Mouse (Mus musculus): ENCODE measurements around the gene Atl3. TPM values are rescaled to one million over a fixed set of nuclear protein-coding genes. Genes with fewer than 3 reads are reported as not detected.
A peak's percentile ranks its signal among the peaks of the same experiment; 100 is the strongest.

The Atl3 gene
- polyA plus RNA-seq, 1 experiment = 15.3 TPM

- no peaks in the 10 kb centered on the region for H3K4me1 ChIP-seq (replicated peaks; ENCODE audit: control insufficient read depth, insufficient read depth, low read length)
- H3K27me3 ChIP-seq (ENCODE audit: control insufficient read depth, insufficient read depth, low read length) = no peaks in the 10 kb centered on the region
- H3K36me3 ChIP-seq (ENCODE audit: control insufficient read depth, insufficient read depth, low read length) = peaks cover 50% of the 10 kb centered on the region
- no peak overlapping the region for H3K27ac ChIP-seq (ENCODE audit: control insufficient read depth, insufficient read depth, low read length)
- peak; percentile 64 for DNase-seq
- WGBS = 78% methylated on average over 7 of the region's 7 CpGs
- TF ChIP-seq CTCF (IDR thresholded peaks at IDR 0.05; ENCODE audit: borderline replicate concordance, control insufficient read depth, extremely low read depth, insufficient read depth, low read length, poor library complexity) (no peak), POLR2A (IDR thresholded peaks at IDR 0.05; ENCODE audit: control insufficient read depth, extremely low read depth, insufficient read depth, low read length, poor library complexity) (no peak)
- no peak overlapping the region for H3K4me3 ChIP-seq (ENCODE audit: control insufficient read depth, insufficient read depth, low read length)
Measured at GRCm38 (mm10) chr19:7528639-7529428, 35.0 kb downstream of the Atl3 start.

- peaks cover 37% of the 10 kb centered on the region for H3K36me3 ChIP-seq (ENCODE audit: control insufficient read depth, insufficient read depth, low read length)
- TF ChIP-seq CTCF (IDR thresholded peaks at IDR 0.05; ENCODE audit: borderline replicate concordance, control insufficient read depth, extremely low read depth, insufficient read depth, low read length, poor library complexity) (no peak), POLR2A (IDR thresholded peaks at IDR 0.05; ENCODE audit: control insufficient read depth, extremely low read depth, insufficient read depth, low read length, poor library complexity) (no peak)
- no peaks in the 10 kb centered on the region for H3K27me3 ChIP-seq (ENCODE audit: control insufficient read depth, insufficient read depth, low read length)
- DNase-seq = no peak
- no peak overlapping the region for H3K4me3 ChIP-seq (ENCODE audit: control insufficient read depth, insufficient read depth, low read length)
- no peak overlapping the region for H3K27ac ChIP-seq (ENCODE audit: control insufficient read depth, insufficient read depth, low read length)
- WGBS = 96% methylated on average over 5 of the region's 5 CpGs
- H3K4me1 ChIP-seq (replicated peaks; ENCODE audit: control insufficient read depth, insufficient read depth, low read length) = no peaks in the 10 kb centered on the region
Measured at GRCm38 (mm10) chr19:7531906-7532305, 38.1 kb downstream of the Atl3 start.

GRCm38 (mm10) chr19:7533891-7534290 is 40.1 kb downstream of the Atl3 start:
- Histone ChIP-seq H3K4me1 (replicated peaks; ENCODE audit: control insufficient read depth, insufficient read depth, low read length) (no peaks in the 10 kb centered on the region), H3K27ac (ENCODE audit: control insufficient read depth, insufficient read depth, low read length) (no peak overlapping the region), H3K36me3 (ENCODE audit: control insufficient read depth, insufficient read depth, low read length) (peaks cover 37% of the 10 kb centered on the region), H3K4me3 (ENCODE audit: control insufficient read depth, insufficient read depth, low read length) (no peak overlapping the region), H3K27me3 (ENCODE audit: control insufficient read depth, insufficient read depth, low read length) (no peaks in the 10 kb centered on the region)
- no peak for TF ChIP-seq CTCF (IDR thresholded peaks at IDR 0.05; ENCODE audit: borderline replicate concordance, control insufficient read depth, extremely low read depth, insufficient read depth, low read length, poor library complexity)
- TF ChIP-seq POLR2A (IDR thresholded peaks at IDR 0.05; ENCODE audit: control insufficient read depth, extremely low read depth, insufficient read depth, low read length, poor library complexity) = no peak
- WGBS = 97% methylated on average over 5 of the region's 5 CpGs
- no peak for DNase-seq

- TF ChIP-seq CTCF (IDR thresholded peaks at IDR 0.05; ENCODE audit: borderline replicate concordance, control insufficient read depth, extremely low read depth, insufficient read depth, low read length, poor library complexity) (no peak), POLR2A (IDR thresholded peaks at IDR 0.05; ENCODE audit: control insufficient read depth, extremely low read depth, insufficient read depth, low read length, poor library complexity) (no peak)
- Histone ChIP-seq H3K27me3 (ENCODE audit: control insufficient read depth, insufficient read depth, low read length) (no peaks in the 10 kb centered on the region), H3K27ac (ENCODE audit: control insufficient read depth, insufficient read depth, low read length) (no peak overlapping the region), H3K4me1 (replicated peaks; ENCODE audit: control insufficient read depth, insufficient read depth, low read length) (no peaks in the 10 kb centered on the region), H3K36me3 (ENCODE audit: control insufficient read depth, insufficient read depth, low read length) (no peaks in the 10 kb centered on the region), H3K4me3 (ENCODE audit: control insufficient read depth, insufficient read depth, low read length) (no peak overlapping the region)
- DNase-seq = no peak
- WGBS = 96% methylated on average over 3 of the region's 3 CpGs
Measured at GRCm38 (mm10) chr19:7548924-7549323, 55.1 kb downstream of the Atl3 start.

GRCm38 (mm10) chr19:7551550-7552300 is 57.9 kb downstream of the Atl3 start:
- no peaks in the 10 kb centered on the region for H3K36me3 ChIP-seq (ENCODE audit: control insufficient read depth, insufficient read depth, low read length)
- WGBS = 92% methylated on average over 4 of the region's 4 CpGs
- TF ChIP-seq CTCF (IDR thresholded peaks at IDR 0.05; ENCODE audit: borderline replicate concordance, control insufficient read depth, extremely low read depth, insufficient read depth, low read length, poor library complexity) = no peak
- no peak for TF ChIP-seq POLR2A (IDR thresholded peaks at IDR 0.05; ENCODE audit: control insufficient read depth, extremely low read depth, insufficient read depth, low read length, poor library complexity)
- H3K27ac ChIP-seq (ENCODE audit: control insufficient read depth, insufficient read depth, low read length) = no peak overlapping the region
- H3K4me3 ChIP-seq (ENCODE audit: control insufficient read depth, insufficient read depth, low read length) = no peak overlapping the region
- H3K4me1 ChIP-seq (replicated peaks; ENCODE audit: control insufficient read depth, insufficient read depth, low read length) = no peaks in the 10 kb centered on the region
- no peak for DNase-seq
- no peaks in the 10 kb centered on the region for H3K27me3 ChIP-seq (ENCODE audit: control insufficient read depth, insufficient read depth, low read length)

- Histone ChIP-seq H3K4me1 (replicated peaks; ENCODE audit: control insufficient read depth, insufficient read depth, low read length) (no peaks in the 10 kb centered on the region), H3K27ac (ENCODE audit: control insufficient read depth, insufficient read depth, low read length) (no peak overlapping the region), H3K27me3 (ENCODE audit: control insufficient read depth, insufficient read depth, low read length) (no peaks in the 10 kb centered on the region), H3K36me3 (ENCODE audit: control insufficient read depth, insufficient read depth, low read length) (no peaks in the 10 kb centered on the region), H3K4me3 (ENCODE audit: control insufficient read depth, insufficient read depth, low read length) (no peak overlapping the region)
- TF ChIP-seq CTCF (IDR thresholded peaks at IDR 0.05; ENCODE audit: borderline replicate concordance, control insufficient read depth, extremely low read depth, insufficient read depth, low read length, poor library complexity) = no peak
- no peak for TF ChIP-seq POLR2A (IDR thresholded peaks at IDR 0.05; ENCODE audit: control insufficient read depth, extremely low read depth, insufficient read depth, low read length, poor library complexity)
- DNase-seq = no peak
- WGBS = 93% methylated on average over 2 of the region's 2 CpGs
Measured at GRCm38 (mm10) chr19:7552301-7552673, 58.4 kb downstream of the Atl3 start.
